Mouse (Mus musculus) kidney, postnatal 10 days (tissue): ENCODE measurements around the gene Tuba1b.
A peak's percentile ranks its signal among the peaks of the same experiment; 100 is the strongest.
"Not testable (repeated sequence)": the region's sequence is repeated elsewhere in the genome, so short reads cannot be mapped to it uniquely, and the experiment has no call there.

Experiments
- DNase-seq: peaks from one replicate; pipeline ENCODE4 v3.0.0; 2021; ENCODE audit warnings: mixed read lengths

Tuba1b gene

DNA sequence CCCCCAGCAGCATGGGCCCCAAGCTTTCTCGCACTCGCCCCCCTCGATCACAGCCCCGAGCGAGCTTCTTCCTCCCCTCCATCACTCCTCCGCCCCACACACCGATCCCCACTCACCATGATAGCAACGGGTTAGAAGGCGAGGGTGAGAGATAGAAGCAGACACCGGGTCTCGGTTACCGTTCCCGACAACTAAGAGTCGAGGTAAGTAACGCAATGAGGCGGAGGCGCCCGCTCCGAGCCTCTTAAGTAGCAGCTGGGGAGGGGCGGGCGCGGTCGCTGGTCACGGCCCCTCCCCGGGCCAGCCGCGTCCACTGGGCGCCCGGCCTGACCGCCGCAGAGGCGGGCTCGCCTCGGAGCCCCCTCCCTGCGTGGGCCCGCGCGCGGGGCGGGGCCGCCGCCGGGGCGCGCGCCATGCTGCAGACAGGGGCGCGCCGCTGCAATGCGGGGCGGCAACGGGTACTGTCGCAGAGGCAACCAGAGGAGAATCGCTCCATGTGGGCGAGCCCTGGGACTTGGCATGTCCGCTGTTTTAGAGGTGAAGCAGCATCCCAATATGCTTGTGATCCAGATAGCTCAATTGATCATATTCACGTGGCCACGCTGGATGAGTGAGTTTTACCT lies at the start of gene Tuba1b:
Gene Tuba1b (minus strand): TSS at position 349 of the 623 bp plus-strand sequence.
- DNase-seq, result peak; percentile 96

DNA sequence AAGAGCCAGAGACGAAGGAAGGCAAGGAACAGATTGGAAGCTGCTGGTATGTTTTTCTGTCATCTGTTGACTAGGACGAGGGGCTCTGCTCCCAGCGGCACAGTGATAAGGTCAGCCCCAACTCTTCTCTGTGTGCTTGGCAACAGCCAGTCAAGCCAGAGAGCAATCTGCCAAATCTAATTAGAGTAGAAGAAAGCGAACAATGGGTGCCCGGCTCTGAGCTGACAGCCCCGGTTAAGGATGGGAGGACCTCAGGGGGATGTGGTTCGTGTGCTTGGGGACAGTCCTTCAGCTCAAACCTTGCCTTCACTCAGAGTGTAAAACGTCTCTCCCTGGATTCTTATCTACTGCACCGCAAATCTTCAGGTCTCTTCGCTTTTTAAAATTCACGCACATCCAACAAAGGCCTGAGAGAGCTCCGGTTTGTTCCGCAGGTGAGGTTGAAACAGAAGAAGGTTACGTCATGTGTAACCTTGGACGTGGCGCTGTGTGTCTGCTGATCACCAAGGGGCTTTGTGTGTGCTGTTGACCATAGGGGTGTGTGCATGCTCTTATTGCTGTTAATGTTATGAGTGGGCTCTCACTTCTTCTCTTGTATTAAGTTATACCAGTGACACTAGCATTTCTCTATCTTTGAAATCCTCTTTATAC lies 49.2 kb upstream of the Tuba1b start:
- DNase-seq, result no peak

DNA sequence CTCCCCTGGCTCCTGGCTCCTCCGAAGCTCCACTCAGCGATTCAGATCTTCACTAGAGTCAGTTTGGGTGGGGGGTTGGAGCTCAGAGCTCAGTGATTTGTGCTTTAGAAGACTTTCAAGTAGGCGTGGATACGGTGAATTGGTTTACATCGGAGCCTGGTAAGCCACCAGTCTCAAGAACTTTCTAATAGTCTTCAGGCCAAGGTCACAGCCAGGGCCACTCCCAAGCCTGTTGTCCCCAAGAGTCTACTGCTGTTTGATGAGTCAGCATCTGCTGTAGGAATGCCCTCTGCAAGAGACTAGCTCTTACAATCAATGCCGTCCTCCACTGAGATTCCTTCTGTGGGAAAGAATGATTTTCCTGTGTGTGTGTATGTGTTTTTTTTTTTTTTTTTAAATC lies 47.7 kb upstream of the Tuba1b start:
- DNase-seq, result no peak

DNA sequence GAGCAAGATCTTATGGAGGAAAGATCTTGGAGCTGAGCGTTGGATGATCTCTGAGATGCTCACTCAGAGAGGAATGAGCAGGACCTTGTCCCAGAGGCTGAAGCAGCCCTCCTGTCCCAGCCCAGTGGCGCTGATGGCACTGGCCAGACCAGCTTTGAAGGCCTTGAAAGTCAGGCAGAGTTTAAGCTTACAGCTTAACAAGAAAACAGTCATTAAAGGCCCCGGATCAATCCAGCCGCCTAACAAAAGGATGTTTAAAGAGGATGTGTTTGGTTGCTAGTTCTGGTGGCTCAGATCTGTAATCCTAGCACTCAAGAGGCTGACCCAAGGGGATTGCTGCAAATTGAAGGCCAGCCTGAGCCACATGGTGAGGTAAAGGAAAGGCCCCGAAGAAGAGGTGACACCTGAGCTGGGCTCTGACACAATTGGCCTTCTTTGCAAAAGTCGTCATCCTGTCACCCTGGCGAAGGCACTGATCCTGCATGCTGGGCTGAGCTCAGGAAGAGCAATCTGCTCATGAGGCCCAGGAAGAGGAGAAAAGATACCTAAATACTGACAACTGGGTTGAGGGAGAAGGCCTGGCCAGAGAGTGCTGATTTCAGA lies 45.7 kb upstream of the Tuba1b start:
- no peak for DNase-seq

DNA sequence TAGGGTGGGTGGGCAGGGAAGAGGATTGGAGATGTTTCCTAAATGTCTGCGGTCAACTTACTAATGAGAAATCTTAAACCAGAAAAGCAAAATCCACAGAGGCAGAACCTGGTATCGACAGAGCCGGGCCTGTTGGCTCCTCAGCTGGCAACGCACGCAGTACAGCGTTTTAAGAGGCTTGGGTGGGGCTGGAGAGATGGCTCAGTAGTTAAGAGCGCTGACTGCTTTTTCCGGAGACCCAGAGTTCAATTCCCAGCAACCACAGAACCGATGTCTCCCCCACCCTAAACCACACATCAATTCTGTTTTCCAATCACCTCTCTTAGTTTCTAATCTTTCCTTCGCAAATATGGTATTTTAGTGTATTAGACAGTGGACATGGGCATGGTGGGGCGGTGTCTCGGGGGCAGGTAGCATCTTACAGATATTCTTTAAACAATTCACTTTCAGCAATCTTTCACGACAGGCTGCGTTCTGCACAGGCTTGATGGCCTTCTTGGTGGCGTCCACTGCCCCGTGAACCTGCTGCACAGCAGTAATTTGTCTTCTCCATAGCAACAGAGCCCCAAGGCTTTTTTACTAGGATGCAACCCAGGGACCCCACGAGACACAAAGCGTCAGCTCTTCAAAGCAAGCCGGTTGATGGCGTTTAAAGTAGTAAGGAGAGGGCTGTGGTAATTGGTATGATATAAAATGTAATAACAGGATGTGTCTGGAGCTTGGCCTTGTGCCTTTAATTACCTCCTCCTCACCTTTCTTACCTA lies 44.2 kb upstream of the Tuba1b start:
- no peak for DNase-seq

DNA sequence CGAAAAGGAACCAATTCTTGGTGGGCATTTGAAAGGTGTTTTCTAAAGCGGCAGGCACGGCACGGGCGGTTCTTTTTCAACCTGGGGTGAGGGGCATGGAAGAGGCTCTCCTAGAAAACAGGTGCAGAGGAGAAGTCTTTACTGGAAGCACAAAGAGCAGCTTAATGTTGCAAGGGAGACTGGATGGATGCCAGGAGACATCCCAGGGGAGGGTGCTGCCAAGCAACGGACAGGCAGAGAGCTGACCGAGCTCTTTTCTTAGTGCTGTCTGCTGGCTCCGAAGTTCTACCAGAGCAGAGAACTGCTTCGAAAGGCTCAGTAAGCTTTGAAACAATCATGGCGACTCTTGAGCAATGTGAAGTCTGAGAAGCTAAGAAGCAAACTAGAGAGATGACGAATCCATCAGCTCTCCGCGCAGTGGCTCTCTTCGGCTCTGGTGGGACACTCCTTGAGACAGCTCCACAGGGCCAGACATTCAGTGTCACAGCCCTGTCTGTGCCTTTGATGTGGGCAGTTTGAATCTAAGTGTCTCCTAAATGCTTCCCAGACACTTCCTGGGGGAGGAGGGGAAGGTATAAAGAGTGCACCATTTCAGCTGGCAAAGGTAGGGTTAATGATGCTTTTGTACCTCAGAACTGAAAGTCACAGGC lies 43.5 kb upstream of the Tuba1b start:
- DNase-seq, result peak; percentile 91

DNA sequence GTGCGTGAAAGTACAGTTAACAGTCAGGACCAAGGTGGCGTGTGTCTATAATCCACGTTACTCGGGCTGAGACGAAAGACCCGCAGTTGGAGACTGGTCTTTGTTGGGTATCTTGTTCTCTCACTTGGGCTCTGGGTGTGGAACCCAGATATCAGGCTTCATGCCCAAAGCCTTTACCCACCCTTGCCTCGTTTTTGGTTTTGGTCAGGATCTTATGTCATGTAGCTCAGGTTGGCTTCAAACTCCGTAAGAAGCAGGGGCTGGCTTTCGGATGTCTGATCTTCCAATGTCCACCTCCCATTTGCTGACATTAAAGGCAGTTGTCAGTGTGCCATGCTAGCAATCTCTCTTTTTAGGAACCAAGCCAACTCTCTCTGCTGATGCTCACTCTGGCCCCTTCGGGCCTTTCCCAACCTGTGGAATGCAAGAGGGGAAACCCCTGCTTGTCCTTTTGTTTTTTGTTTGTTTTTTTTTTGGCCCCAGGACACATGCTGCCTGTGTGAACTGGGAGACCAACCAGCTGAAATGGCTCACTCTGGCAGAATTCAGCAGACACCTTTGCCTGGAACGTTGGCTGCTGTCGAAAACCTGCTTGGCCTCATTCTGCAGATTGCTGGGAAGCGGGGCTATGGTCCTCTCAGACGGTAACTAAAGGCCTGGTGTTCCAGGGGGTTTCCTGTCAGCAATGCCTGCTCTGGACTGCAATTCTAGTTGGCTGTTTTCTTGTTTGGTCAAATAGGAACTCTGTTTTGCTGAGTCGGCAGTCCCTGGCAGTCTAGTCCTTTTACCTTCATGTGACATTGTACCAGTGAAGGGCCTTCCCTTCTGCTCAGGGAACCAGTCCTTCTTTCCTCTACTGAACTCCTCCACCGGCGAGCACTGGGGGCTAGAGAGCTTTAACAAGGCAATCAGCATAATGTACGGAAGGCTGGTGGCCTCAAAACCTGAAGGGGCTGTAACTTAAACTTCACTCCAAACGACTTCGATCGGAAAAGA lies 42.7 kb upstream of the Tuba1b start:
- peak; percentile 52 for DNase-seq

DNA sequence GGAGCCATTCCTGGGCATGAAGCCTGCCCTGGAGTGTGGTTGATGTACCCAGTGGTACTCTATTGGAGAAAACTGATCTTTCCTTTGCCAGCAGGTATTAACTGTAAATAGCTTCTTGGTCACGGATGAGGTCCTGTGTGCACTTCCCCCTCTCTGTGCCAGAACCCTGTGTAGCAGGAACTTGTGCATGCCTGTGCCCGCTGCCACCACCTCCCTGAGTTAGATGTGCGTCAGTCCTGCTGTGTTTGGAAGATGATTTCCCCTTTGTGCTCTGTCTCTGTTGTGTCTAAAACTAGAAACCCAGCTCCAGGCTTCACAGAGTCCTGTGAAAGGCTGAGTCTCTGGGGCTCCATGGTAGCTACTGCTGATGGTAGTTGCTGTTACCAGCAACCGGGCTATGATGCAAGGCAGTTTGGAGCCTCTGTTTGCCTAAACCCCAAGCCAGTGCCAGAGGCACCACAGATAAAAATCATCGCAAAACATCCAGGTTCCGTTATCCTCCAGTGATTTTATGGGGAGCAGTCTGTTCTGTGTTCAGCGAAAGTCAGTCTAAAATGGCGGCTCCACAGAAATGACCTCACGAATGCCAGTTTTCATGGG lies 38.8 kb upstream of the Tuba1b start:
- DNase-seq, result no peak

DNA sequence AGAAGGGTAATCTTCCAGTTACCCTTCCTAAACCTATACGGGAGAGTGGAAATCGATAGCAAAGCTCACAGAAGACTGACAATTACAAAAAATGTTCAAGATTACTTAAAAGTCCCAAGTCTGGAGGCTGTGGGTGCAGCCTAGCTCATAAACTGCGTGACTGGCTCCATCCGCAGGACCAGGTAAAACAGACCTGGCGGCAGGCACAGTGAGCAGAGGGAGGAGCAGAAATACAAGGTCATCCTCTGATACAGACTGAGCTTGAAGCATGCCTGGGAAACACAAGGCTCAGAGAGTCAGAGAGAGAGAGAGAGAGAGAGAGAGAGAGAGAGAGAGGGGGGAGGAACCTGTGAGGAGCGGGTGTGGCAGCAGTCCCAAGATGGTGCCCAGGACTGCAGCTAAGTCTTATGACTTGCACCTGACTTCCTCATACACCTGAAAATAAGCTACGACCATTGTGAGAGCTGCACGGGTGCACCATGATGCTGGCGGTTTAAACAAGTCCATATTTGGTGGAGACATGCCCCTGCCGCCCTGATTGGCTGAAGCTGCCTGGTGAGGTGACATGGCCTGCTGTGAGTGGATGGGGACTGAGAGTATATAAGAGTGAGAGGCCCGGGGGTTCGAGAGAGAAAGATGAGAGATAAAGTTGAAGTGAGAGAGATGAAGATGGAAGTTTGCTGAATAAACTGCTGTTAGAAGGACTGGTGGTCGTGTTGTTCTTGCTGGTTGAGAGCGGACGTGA lies 37.4 kb upstream of the Tuba1b start:
- DNase-seq, result not testable (repeated sequence)

DNA sequence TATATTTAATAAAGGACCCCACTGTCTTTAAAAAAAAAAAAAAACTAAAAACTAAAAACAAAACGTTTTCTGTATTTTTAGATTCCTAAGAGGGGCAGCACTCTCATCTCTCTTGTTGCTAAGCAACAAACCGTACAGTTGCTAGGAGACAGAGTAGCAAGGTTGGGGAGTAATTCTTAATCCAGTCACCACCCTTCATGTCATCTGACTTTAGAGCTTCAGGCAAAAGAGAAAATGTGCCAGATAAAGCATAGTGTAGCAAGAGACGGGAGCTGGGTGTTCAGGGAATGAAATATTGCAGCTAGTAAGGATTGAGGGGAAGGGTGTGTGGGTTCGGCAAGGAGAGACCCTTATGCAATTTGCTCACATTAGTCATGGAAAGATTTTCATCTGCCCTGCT lies 36.7 kb upstream of the Tuba1b start:
- DNase-seq, result no peak

DNA sequence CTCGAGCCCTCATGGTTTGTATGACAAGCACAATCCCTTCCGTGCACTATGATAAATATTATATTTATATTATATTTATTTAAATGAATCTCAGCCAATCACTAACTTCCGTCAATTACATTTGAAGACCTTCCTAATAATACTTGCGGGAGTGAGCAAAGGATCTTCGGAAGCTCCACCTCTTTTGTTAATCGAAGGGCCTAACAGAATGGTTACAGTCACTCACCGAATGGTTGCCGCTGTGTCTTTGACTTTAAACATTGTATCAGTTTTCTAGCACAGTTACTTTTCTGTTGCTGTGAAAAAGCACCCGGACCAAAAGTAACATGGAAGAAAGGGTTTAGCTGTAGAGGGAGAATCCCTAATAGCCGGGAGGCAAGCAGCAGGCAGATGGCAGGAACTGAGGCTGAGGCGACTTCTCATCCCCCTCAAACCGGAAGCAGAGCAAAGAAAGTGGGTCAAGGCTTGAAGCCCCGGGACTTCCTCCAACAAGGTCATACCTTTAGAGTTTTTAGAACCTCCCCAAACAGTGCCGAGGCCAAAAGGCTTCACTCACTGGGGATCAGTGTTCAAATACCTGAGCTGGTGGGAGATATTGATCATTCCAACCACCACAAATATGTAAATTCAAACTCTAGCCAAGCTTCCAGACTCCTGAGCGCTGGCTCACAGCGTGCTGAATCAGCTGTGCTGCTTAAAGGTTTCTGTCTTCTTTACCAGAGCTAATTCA lies 35.2 kb upstream of the Tuba1b start:
- no peak for DNase-seq

DNA sequence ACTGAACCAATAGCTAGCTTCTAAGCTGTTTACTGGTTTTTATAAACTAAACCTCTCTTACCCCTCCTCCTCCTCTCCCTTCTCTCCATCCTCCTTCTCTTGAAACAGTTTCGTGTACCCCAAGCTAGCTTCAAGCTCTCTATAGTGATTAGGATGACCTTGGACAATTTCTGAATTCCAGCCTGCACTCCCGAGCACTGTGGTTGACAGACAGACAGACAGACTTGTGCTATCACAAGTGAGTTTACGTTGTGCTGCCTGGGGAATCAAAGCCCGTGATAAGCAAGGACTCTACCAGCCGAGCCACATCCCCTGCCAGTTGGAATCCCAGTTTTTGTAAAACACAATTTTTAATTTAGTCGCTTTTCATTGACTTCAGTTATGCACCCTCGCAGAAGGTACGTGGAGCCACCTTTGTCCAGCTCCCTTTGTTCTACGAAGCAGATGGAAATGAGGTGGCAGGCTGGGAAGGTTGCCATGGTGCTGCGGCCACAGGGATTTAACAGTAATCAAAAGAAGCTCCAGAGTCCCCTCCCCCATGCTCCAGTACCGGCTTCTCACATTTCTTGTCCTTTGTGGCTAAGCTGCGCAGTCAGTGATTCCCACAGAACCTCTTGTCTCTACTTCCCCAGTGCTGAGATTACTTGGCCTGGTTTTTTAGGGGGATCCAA lies 34.5 kb upstream of the Tuba1b start:
- DNase-seq, result peak; percentile 59

DNA sequence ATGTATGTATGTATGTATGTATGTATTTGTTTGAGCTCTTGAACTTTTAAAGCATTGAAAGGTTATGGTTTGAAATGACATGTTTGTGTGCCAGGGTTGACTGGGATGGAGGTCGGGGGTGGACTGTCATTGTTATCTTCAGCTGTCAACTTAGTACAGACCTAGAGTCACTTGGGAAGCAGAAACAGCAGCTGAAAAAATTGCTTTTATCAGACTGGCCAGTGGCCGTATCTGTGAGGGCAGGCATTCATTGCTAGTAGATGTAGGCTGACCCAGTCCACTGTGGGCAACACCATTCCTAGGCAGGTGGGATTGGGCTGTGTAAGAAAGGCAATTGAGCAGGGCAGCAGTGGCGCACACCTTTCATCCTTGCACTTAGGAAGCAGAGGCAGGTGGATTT lies 25.2 kb upstream of the Tuba1b start:
- DNase-seq, result no peak

DNA sequence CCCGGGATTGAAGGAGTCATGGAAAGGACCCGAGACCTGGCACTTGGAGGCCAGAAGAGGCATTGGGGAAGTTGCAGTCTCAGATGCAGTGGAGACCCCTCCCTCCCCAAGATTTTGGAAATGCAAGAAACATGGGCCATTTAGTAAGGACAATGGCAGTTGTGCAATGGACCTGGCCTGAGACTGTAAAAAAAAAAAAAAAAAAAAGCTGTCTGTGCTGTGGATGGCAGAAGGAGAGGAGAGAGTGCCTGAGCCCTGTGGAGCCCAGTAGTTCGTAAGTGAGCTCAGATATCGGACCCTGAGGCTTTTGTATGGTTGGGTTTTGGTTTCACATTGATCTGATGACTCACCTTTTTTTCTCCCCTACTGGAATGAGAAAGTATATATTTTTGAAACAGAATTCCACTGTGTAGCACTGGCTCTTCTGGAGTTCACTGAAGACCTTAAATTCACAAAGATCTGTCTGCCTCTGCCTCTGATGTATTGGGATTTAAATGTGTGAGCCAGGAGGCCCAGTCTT lies 24.6 kb upstream of the Tuba1b start:
- no peak for DNase-seq

DNA sequence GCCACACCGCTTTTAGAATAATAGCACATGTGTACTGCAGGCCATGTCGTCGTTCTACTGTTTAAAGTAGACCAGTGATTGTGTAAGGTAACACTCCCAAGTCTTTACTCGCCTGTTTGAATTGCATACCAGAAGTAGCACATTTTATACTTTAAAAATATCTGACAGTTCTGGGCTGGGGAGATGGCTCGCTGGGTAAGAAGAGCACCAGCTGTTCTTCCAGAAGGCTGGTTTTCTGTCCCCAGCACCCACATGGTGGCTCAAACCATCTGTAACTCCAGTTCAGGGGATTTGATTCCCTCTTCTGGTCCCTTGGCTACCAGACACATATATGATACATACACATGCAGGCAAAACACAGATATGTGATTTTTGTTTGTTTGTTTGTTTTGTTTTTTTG lies 23.1 kb upstream of the Tuba1b start:
- no peak for DNase-seq

DNA sequence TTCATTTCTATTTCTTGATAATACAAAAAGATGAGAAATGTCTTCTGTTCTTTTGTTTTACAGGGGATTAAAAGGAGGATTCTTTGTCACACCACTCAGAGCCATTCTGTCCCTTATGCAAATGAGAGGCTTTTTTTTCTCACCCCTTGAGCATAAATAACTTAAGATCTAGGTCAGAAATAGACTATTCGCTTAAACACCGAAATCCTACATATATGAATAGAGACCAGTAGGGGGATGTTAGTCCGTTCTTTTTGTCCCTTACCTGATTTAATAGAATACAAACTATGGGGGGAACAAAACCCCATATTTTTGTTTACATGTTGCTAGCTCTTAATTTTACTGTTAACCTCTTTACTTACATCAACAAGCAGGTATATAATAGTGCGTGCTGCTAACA lies 21.6 kb upstream of the Tuba1b start:
- DNase-seq, result no peak

DNA sequence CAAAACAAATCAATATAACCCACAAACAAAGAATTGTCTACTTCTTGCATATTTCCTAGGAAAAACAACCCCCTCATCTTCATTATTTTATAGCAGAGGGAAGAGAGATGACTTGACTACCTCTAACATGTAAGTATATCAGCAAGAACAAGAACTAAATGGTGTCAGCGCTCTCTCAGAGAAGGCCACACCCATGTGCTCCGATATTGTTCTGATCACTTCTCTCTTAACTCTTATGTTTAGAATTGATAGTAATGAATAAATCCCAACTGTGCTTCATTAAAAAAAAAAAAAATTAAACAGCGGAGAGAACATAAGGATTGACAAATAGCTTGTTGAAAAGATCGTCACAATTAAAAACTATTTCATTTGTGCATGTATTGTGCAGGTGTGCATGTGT lies 21.0 kb upstream of the Tuba1b start:
- no peak for DNase-seq

DNA sequence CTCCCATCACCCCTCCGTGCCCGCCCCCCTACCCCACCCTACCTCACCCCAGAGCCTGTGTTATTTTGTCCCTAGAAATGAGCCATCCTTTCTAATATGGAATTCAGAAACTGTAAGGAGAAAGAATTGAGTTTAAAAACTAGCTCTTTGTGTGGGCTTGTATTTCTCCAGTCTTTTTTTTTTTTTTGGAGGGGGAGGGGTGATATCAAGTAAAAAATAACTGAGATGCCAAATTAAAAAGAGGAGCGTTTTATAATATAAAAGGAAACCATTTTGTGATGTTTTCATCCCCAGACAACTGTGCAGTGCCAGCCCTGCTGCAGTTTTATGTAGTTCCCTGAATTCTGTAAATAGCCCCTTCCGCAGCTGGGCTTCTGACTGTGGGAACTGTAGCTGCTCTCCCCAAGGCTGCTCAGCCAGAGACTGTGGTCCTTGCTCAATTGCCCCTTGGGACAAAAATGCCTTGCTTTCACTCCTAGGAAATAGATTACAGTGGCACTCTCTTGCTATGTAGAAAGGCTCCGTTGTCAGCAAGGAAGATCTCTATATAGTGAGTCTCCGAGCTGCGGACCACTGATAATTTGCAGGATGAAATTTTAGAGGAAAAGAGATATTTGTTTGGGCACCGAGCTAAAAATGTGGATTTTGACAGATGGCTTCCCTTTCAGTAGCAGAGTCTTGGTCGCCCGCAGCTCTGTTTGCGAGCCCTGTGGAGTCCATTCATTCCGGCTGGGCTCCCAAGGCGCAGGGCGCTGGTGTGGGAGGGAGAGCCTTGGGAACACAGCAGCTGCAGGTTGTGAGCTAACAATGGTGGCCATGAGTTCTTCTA lies 20.3 kb upstream of the Tuba1b start:
- DNase-seq, result peak; percentile 33
